Mouse (Mus musculus): ENCODE measurements around the gene Galnt17. TPM values are rescaled to one million over a fixed set of nuclear protein-coding genes. Genes with fewer than 3 reads are reported as not detected.

Galnt17 gene
- total RNA-seq, 2 experiments from 2014 or later, result 12.8 to 16.4 TPM

DNA sequence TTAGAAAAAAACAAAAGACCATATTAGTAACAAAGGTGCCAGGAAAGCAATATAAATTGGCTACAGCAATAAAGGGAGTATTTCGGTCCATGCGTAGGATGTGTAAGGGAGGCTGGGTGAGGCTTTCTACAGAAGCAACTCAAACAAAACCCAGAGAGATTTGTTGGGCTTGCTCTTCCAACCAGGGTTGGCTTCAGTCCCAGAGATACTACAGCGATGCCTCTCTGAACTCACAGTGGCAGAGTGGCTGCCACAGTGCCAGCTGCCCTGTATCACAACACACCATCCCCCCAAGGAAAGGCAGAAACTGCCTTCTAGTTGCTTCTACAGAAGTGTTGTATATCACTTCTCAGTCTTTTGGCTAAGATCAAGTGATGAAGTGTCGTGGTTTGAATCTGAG, 66.6 kb downstream of the Galnt17 start:
- no peak for DNase-seq

DNA sequence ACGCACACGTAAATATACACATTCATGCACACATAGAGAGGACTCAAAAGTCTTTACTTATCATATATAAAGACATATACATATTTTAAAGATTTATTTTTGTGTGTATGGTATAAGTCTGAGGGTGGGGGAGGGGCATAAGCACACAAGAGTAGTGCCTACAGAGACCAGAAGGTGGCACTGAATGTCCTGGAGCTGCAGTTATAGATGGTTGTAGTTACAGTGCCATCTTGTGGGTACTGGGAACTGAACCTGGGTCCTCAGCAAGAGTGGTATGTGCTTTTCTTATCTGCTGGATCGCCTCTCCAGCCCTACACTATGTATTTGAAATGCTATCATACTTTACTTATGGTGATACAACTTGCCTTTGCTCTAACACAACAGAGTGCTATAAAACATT, 68.5 kb downstream of the Galnt17 start:
- no peak for DNase-seq

DNA sequence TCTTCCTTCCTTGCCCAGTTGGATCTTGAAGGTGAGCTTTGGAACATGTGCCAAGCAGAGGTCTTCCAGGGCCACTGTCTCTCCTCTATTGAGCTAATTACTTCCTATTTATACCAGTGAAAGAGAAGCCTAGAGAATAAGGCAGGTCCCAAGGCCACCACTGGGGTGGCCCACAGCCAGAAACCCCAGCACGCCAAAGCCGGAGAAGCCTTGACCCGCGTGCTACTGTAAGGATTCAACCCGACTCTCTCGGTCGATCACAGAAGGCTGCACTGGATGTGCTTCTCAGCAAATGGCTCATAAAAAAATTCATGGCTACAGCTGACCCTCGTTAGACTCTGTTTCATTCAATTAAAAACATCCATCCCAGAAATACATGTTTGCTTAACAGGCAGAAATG, 71.4 kb downstream of the Galnt17 start:
- peak; percentile 27 for DNase-seq

DNA sequence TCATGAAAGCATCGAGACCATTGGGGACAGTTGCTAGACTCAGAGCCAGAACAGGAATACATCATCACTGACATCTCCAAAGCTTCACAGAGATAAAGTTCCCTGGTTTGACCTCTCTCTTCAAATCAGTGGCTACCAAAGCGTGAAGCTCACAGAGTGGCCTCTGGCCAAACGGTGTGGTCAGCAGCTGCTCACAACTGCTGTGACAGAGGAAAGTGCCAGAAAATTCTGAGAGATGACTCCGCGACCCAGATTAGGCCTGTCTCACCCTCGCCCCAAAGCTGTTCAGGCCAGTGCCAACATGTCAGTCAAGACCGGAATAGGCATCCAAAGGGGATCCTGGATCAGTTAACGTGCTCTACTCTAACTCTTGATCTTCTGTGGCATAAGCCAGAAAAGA, 74.5 kb downstream of the Galnt17 start:
- DNase-seq, result peak; percentile 73

DNA sequence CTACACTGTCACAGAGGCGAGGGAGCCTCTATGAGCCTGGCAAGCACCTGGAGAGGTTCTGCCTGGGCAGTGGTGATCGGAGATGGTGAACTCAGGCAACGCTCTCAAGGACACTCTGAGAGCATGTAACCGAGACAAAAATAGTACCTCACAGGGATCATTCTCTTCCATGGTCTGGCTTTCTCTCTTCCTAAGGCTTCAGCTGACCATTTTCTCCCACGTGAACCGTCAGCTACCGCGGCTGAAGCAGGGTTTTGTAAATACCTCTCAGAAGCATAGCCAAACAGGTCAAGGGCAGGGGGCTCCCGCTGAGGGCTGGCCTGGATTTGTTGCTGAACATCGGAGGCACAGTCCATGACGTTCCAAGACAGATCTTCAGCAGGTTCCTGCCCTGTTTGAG, 77.2 kb downstream of the Galnt17 start:
- no peak for DNase-seq

DNA sequence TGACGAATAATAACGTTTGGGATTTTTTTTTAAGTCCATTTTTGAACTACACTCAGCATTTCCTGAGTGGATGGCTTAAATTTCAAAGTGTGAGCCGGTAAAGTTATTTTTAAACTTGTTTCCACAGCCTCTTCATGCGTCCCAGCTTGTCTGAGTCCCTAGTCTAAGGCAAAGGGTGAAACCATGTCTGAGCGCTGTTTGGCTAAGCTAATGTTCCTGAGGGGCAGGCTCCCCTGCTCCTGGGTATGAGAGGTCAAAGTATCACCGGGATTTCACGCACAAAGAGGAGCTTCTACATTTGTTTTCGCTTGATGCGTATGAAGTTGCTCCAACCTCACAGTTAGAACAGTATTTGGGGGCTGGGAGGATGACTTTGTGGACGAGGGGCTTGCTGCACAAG, 78.6 kb downstream of the Galnt17 start:
- DNase-seq, result no peak

DNA sequence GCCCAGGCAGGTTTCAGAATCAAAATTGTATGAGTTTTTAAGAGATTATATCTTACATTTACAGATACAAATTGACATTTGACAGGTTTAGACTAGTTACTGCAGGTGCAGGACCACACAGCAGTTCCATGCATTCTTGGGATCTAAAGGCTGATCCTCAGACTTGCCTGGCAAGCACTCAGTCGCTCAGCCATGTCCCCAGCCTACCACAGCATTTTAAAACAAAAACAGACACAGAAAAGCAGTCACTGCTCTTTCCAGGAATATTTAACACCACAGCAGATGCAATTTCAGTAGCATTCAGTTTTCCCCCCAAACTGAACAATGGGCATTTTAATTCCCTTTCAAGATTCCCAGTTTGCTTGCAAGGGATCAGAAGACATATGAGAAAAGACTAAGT, 84.9 kb downstream of the Galnt17 start:
- DNase-seq, result no peak

DNA sequence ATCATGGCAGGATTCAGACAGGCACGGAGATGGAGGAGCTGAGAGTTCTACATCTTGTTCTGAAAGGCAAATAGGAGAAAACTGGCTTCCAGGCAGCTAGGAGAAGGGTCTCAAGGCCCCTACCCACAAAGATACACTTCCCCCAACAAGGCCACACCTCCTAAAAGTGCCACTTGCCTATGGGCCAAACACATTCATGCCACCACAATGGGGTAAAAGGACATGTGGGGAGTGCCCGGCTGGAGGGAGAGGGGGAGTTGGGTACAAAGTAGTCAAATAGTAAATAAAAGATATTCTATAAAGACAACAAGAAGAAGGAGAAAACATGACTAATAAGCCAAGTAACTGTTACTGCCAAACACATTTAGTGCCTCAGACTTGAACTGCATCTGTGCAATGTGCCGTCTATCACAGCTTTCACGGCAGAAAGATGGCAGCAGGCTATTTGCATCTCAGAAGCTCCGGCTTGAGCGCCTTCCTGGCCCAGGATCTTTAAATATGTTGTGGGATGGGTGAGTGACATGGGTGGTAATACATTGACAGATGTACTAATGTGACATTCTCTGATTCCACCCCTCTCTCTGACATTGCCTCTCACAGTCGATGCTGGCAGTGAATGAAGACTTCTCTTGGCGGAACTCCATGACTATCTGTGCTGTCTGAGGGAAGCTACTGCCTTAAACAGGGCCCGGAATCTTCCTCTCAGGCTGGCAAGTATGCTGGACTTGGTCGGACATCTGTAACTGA, 85.6 kb downstream of the Galnt17 start:
- DNase-seq, result no peak

DNA sequence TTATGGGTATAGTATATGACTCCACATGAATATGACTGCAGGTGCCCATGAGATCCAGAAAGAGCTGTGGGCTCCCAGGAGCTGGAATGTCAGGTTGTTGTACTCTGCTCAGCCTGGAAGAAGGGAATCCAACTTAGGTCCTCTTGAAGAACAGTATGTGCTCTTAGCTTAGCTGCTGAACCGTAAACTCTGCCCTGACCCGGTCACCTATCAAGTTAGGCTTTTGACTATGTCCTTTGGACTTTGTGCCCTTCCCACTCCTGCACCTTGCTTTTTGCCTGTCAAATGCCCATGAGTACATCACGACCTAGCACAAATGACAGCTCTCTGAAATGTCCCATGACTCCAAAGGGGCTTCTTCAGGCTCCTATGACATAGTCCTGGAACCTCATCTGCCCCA, 90.1 kb downstream of the Galnt17 start:
- DNase-seq, result no peak

DNA sequence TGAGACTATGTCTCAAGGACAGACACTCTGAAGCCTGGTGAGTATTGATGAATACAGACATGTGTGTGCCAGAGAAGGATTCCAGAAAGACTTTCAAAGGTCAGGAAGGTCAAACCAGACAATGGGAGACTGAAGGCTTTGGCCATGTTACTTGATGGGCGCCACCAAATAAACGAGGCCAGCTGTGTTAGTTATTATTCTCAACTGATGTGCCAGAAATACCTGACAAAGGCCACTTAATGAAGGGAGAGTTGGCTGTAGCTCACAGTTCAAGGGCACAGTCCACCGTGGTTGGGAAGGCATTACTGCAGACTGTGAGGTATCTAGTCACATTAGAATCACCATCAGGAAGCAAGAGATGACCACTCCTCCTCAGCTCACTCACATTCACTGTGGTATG, 96.7 kb downstream of the Galnt17 start:
- DNase-seq, result no peak

DNA sequence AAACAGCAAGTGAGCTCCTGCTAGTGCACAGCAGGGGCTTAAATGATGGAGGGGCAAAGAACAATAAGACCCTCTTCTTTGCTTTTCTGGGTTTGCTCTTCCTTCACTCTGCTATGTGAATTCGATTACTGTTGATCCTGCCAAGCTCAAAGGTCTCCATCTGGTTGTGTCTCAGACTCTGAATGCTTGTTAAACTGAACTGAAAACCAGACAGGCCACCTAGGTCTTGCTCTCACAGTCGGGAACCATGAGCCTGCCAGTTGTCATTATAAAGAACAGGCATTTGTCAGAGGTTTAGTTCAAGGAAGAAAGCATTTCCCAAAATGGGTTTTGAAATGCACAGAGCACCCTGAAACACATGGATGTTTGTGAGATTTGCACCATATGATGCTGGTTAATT, 107.2 kb downstream of the Galnt17 start:
- no peak for DNase-seq

DNA sequence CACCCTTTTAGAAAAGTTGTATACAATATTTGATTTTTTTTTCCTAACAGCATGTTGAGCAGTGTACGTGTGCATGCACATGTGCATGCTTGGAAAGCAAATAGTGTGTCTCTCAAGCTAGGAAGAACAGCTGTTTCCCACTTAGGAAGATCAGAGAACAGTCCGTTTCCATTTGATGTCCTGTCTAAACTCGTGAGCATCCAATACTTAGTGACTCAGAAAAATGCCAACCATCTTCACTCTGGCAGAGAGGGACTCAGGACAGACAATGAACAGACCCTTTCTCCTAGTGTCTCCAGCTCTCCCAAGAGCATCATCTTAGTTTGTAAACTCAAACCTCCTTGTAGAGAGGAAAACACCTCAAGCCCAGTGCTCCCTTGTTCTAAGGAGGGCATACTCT, 116.0 kb downstream of the Galnt17 start:
- no peak for DNase-seq

DNA sequence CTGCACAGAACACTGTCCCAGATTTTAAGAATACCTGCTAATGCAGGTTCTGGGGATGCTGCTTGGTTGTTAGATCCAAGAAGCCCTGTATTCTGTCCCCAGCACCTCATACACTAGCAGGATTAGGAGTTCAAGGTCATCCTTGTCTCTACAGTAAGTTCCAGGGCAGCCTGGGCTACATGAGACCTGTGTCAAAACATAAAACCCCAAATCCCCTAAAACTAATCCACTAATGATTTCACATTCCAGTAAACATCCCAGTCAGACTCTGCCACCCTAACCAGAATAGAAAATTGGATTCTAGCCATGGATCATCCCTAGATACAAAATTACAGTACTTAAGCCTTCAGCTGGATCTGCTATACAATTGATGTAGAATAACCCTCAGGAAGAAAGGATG, 123.7 kb downstream of the Galnt17 start:
- DNase-seq, result no peak

DNA sequence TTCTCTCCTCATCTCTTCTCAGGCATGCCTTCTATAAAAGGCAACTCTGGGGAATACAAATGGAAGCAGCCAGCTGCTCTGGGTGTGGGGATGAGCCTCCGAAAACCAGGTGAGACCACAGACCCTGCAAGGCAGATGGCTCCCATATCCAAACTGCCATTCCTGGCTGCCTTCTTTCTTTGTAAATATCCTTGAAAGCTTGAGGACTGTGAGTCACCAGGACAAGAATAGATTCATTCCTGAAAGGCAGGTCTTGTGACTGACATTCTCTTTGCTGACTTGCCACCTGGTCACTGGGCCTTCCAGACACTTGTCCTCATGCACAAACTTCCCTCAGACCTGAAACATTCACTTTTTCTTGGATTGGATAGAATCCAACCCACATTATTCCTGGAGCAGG, 127.1 kb downstream of the Galnt17 start:
- no peak for DNase-seq

DNA sequence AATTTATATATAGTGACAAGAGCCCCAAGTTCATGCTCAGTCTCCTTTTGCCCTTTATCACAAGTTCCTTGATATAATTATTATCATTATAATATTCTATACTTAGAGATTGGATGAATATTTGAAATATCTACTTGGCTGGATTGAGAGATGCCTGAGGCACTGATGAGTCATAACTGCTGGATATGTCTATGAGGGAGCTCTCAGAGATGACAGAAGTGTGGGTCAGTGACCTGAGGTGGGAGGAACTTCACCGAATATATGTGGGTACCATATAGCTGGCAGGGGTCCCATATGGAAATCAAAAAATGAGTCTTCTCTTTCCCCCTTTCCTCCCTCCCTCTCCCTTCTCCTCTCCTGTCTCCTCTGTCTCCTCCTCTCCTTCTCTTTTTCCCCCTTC, 127.5 kb downstream of the Galnt17 start:
- DNase-seq, result no peak

DNA sequence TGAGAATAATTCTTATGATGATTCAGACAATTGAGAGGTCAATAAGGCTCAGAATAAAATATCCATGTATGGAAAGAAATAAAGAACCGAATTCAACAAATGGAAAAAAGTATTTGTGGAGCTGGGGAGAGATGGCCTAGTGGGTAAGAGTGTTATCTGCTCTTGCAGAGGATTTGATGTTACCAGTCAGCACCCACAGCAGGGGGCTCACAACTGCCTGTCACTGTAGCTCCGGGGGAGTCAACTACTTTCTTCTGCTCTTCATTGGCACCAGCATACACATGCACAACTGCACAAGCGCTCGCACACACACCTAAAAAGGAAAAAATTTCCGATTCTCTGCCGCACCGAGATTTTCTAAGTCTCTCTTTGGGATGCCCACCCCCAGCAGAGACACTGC, 130.4 kb downstream of the Galnt17 start:
- no peak for DNase-seq

DNA sequence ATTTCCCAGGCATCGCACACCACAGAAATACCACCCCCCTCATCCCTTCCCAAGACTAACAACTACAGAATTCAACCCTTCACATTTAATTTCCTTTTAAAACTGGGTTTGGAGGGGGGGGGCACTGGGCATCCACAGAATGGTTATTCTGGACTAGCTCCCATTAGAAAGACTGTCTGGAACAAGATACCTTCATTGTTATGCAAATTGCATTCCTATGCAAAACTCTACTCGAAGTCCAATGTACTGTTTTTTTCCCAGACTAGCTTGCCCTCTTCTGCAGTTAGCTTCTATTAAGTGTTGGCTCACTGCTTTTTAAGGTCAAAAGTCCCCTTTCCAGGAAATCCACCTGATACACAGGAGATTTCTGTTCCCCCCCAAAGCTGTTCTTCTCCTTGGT, 131.1 kb downstream of the Galnt17 start:
- DNase-seq, result no peak

DNA sequence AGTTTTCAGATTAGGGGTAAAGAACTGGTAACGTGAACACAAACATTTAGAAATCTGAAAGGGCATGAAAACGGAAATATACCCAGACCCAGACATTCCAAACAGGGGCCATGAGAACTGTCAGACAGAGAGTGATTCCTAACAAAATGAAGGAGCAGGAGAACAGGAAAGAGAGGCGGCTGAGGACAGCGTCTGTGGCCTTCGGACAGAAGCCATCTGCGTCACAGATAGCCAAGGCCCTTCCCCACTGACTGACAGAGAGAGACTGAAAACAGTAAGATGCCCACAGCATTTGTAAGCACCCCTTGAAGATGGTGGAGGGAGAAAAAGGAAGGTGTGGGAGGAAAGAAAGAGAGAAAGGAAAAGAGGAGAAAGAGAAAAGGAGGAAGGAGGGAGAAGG, 139.1 kb downstream of the Galnt17 start:
- no peak for DNase-seq

DNA sequence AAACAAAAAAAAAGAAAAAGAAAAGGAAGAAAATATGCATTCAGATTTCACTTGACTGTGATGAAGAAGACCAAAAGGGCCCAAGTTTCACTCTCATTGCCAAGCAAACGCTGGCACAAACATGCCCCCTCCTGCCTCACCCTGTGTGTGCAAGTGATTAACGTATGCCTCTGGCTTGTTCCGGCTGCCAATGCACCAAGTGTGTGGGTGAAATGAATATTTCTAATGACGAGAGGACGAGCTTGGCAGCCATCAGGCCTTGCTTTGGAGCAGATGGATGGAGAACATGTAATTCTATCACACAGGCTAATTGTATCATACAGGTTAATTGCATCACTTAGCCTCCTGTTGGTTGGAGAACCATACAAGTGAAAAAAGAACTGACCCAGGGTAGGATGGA, 140.9 kb downstream of the Galnt17 start:
- no peak for DNase-seq

DNA sequence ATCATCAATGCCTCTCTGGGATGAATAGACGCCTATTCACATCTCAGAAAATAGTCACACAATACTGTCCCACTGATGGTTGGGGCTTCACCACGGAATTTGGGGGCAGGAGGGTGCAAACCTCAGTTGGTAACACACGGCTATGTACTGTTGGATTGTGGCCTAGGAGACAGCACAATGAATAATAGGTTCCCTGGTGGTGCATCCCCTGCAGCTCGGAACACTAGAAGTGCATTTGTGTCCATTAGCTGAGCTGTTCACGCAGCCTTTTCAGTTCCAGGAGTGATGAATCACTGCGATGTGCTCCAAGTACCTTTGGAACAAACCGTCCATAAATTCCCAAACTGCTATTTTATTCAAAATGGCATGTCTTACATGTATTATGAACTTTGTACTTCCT, 142.6 kb downstream of the Galnt17 start:
- no peak for DNase-seq

DNA sequence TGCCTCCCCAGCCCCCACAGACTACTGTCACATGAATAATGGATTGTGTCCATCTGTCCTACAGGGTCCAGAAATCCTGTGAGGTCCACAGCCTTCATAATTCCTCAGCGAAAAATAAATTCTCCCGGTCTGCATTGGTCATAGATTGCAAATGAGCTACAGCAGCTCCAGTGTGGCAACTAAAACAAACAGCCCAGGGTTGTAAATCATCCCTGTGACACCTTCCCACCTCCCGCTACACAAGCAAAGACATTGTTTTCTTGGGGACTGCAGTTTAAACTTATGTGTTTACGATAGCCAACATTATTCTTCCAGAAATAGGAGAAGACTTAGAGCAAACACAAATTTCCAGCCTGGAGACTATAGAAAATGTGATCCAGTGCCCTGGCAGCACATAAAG, 150.4 kb downstream of the Galnt17 start:
- no peak for DNase-seq

DNA sequence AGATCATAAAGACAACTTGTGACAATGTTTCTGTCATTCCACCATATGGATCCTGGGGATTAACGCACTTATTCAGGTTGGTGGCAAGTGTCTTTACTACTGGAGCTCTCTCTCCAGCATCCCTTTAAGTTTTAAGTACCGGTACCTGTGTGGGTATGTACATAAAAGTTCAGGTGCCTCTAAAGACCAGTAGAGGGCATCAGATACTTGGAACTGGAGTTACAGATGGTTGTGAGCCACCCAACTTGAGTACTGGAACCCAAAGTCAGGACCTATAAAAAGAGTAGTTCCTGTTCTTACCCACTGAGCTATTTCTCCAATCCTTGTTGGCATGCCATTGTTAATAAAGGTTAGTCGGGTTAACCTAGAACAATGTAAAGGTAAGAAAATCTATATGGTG, 152.0 kb downstream of the Galnt17 start:
- DNase-seq, result no peak

DNA sequence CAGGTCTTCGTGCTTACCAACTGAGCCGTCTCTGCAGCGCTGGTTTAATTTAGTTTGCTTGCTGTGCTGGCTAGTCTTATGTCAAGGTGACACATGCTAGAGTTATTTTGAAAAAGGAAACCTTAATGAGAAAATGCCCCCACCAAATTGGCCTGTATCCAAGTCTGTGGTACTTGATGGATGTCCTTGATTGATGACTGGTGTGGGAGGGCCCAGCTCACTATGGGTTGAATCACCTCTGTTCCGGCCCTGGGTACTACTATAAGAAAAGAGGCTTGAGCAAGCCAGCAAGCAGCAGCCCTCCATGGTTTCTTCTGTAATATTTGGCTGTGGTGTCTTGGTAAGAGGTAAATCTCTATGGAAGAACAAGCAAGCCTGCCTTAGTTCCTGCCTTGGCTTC, 165.7 kb downstream of the Galnt17 start:
- DNase-seq, result no peak

DNA sequence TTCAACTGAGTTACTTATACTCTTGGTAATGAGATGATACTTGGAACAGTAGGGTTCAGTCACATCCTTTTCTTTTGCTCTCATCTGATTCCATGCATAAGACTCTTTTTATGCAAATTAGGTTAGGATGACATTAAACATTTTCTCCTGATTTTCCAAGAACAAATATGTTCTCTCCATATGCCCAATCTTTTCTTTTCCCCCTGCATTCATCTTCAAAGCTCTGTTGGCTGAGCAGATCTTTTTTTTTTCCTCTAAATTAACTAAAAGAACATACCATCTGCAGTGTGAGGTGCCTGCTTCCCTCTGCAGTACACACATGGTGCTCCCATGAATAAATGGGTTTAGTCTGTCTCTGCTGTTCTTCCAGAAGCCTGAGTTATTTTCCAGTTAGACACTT, 173.5 kb downstream of the Galnt17 start:
- no peak for DNase-seq

DNA sequence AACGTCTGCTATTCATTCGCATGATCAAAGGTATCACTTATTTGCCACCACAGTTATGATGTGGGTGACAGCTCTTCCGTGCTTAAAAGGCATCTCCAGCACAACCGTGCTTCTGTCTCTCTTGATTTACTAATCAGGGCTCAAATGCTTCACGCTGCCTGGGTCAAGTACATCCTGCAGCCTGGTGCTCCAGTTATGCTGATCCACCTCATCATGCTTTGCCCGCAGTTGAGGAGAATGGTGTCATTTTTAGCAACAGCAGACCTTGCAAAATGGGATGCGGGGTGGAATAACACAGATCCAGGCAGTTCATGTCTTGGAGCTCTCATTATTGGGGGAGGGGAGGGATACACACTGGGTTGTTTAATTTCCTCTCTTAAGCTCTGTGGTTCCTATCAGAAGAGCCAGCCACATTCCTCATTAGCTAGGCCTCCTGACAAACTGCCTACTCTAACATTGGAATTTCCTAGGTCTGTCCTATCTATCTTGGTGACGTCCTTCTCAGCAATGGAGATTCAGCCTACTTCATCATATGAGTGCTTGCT, 187.9 kb downstream of the Galnt17 start:
- DNase-seq, result no peak

All from gastrocnemius, postnatal 10 days (tissue).